Mouse (Mus musculus): ENCODE data around the gene Tbc1d10b. TPM values are rescaled to one million over a fixed set of nuclear protein-coding genes. Genes with fewer than 3 reads are reported as not detected.

The Tbc1d10b gene
- polyA plus RNA-seq, 1 experiment = 44.1 TPM

DNA sequence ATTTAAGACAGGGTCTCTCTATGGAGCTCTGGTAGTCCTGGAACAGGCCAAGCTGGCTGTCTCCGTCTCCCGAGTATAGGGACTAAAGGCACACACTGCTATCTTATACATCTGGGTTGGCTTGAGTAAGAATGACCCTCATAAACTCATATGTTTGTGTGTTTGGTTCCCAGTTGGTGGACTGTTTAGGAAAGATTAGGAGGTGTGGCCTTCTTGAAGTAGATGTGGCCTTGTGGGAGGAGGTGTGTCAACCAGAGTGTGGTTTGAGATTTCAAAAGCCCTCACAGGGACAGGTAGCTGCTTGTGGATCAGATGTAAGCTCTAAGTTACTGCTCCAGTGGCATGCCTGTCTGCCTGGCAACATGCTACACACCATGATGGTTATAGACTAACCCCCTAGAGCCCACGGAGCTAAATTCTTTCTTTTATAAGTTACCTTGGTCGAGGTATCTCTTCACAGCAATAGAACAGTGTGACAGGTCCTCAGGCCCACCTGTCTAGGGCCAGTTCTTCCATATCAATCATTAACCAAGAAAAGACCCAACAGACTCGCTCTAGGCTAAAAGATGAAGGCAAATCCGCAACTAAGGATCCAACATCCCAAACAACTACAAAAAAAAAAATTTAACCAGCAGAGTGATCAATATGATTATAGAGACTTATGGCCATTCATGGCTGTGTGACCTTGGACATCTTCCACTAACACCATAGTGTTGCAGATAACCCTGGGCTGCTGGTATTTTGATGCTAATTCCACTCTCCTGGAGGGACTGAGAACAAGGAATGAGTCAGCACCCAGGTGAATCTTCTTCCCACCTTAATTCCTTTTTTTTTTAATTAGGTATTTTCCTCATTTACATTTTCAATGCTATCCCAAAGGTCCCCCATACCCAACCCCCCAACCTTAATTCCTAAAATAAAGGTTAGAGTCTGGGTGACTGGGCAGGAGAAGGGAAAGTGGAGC lies 15.5 kb upstream of the Tbc1d10b start:
- H3K27ac ChIP-seq (ENCODE audit: insufficient read depth, low read depth, low read length) = no peak overlapping the region
- H3K4me1 ChIP-seq (ENCODE audit: control insufficient read depth, insufficient read depth, insufficient read length, low read length) = peaks cover 5% of the 10 kb centered on the region; the same call in 1 of the 2 replicates
- no peak overlapping the region for H3K4me3 ChIP-seq (ENCODE audit: low read depth, low read length)
- 73% methylated on average over 6 of the region's 6 CpGs for WGBS
- H3K36me3 ChIP-seq (ENCODE audit: control insufficient read depth, insufficient read depth, low read length) = no peaks in the 10 kb centered on the region
- H3K27me3 ChIP-seq (ENCODE audit: control insufficient read depth, insufficient read depth, low read length) = no peaks in the 10 kb centered on the region
- TF ChIP-seq CTCF (IDR thresholded peaks at IDR 0.05; ENCODE audit: extremely low read depth, insufficient read length, insufficient replicate concordance, low read depth, low read length) (no peak), POLR2A (IDR thresholded peaks at IDR 0.05; ENCODE audit: low read depth, low read length) (no peak)

- WGBS = 98% methylated on average over 3 of the region's 3 CpGs
- no peaks in the 10 kb centered on the region for H3K36me3 ChIP-seq (ENCODE audit: control insufficient read depth, insufficient read depth, low read length)
- peaks cover 5% of the 10 kb centered on the region; the same call in 1 of the 2 replicates for H3K4me1 ChIP-seq (ENCODE audit: control insufficient read depth, insufficient read depth, insufficient read length, low read length)
Measured at GRCm38 (mm10) chr7:127223106-127223505, 14.8 kb upstream of the Tbc1d10b start.

GRCm38 (mm10) chr7:127220440-127220839 lies 12.2 kb upstream of the Tbc1d10b start:
- TF ChIP-seq CTCF (IDR thresholded peaks at IDR 0.05; ENCODE audit: extremely low read depth, insufficient read length, insufficient replicate concordance, low read depth, low read length) (no peak), POLR2A (IDR thresholded peaks at IDR 0.05; ENCODE audit: low read depth, low read length) (no peak)
- Histone ChIP-seq H3K4me1 (ENCODE audit: control insufficient read depth, insufficient read depth, insufficient read length, low read length) (peaks cover 2% of the 10 kb centered on the region; the same call in 1 of the 2 replicates), H3K36me3 (ENCODE audit: control insufficient read depth, insufficient read depth, low read length) (no peaks in the 10 kb centered on the region), H3K27me3 (ENCODE audit: control insufficient read depth, insufficient read depth, low read length) (no peaks in the 10 kb centered on the region), H3K4me3 (ENCODE audit: low read depth, low read length) (no peak overlapping the region), H3K27ac (ENCODE audit: insufficient read depth, low read depth, low read length) (no peak overlapping the region)
- 61% methylated on average over 6 of the region's 6 CpGs for WGBS

More at GRCm38 (mm10) chr7:127223106-127223505, 14.8 kb upstream of the Tbc1d10b start:
- TF ChIP-seq POLR2A (IDR thresholded peaks at IDR 0.05; ENCODE audit: low read depth, low read length) = no peak
- TF ChIP-seq CTCF (IDR thresholded peaks at IDR 0.05; ENCODE audit: extremely low read depth, insufficient read length, insufficient replicate concordance, low read depth, low read length) = no peak
- H3K27me3 ChIP-seq (ENCODE audit: control insufficient read depth, insufficient read depth, low read length) = no peaks in the 10 kb centered on the region
- no peak overlapping the region for H3K4me3 ChIP-seq (ENCODE audit: low read depth, low read length)
- no peak overlapping the region for H3K27ac ChIP-seq (ENCODE audit: insufficient read depth, low read depth, low read length)

GRCm38 (mm10) chr7:127218670-127219069 lies 10.4 kb upstream of the Tbc1d10b start:
- Histone ChIP-seq H3K36me3 (ENCODE audit: control insufficient read depth, insufficient read depth, low read length) (no peaks in the 10 kb centered on the region), H3K4me3 (ENCODE audit: low read depth, low read length) (peak overlapping the region; percentile 22; the same call in 1 of the 2 replicates), H3K27me3 (ENCODE audit: control insufficient read depth, insufficient read depth, low read length) (no peaks in the 10 kb centered on the region), H3K27ac (ENCODE audit: insufficient read depth, low read depth, low read length) (peak overlapping the region; percentile 60), H3K4me1 (ENCODE audit: control insufficient read depth, insufficient read depth, insufficient read length, low read length) (peaks cover 2% of the 10 kb centered on the region; the same call in 1 of the 2 replicates)
- no peak for TF ChIP-seq POLR2A (IDR thresholded peaks at IDR 0.05; ENCODE audit: low read depth, low read length)
- no peak for TF ChIP-seq CTCF (IDR thresholded peaks at IDR 0.05; ENCODE audit: extremely low read depth, insufficient read length, insufficient replicate concordance, low read depth, low read length)
- 81% methylated on average over 4 of the region's 4 CpGs for WGBS

- H3K27me3 ChIP-seq (ENCODE audit: control insufficient read depth, insufficient read depth, low read length) = no peaks in the 10 kb centered on the region
- no peaks in the 10 kb centered on the region for H3K36me3 ChIP-seq (ENCODE audit: control insufficient read depth, insufficient read depth, low read length)
- TF ChIP-seq CTCF (IDR thresholded peaks at IDR 0.05; ENCODE audit: extremely low read depth, insufficient read length, insufficient replicate concordance, low read depth, low read length) (no peak), POLR2A (IDR thresholded peaks at IDR 0.05; ENCODE audit: low read depth, low read length) (no peak; the same call in 1 of the 2 replicates)
- 64% methylated on average over 10 of the region's 10 CpGs for WGBS
- H3K27ac ChIP-seq (ENCODE audit: insufficient read depth, low read depth, low read length) = peak overlapping the region; percentile 81
- H3K4me1 ChIP-seq (ENCODE audit: control insufficient read depth, insufficient read depth, insufficient read length, low read length) = peaks cover 2% of the 10 kb centered on the region; the same call in 1 of the 2 replicates
- peak overlapping the region; percentile 56 for H3K4me3 ChIP-seq (ENCODE audit: low read depth, low read length)
Measured at GRCm38 (mm10) chr7:127217901-127218642, 9.8 kb upstream of the Tbc1d10b start.

- WGBS = 77% methylated on average over 6 of the region's 6 CpGs
- H3K4me3 ChIP-seq (ENCODE audit: low read depth, low read length) = peak overlapping the region; percentile 56
Measured at GRCm38 (mm10) chr7:127217475-127217874, 9.2 kb upstream of the Tbc1d10b start.

More at GRCm38 (mm10) chr7:127217475-127217874, 9.2 kb upstream of the Tbc1d10b start:
- no peak for TF ChIP-seq POLR2A (IDR thresholded peaks at IDR 0.05; ENCODE audit: low read depth, low read length)
- TF ChIP-seq CTCF (IDR thresholded peaks at IDR 0.05; ENCODE audit: extremely low read depth, insufficient read length, insufficient replicate concordance, low read depth, low read length) = no peak
- Histone ChIP-seq H3K36me3 (ENCODE audit: control insufficient read depth, insufficient read depth, low read length) (no peaks in the 10 kb centered on the region), H3K27ac (ENCODE audit: insufficient read depth, low read depth, low read length) (peak overlapping the region; percentile 81; the same call in 1 of the 2 replicates), H3K4me1 (ENCODE audit: control insufficient read depth, insufficient read depth, insufficient read length, low read length) (peaks cover 2% of the 10 kb centered on the region; the same call in 1 of the 2 replicates), H3K27me3 (ENCODE audit: control insufficient read depth, insufficient read depth, low read length) (no peaks in the 10 kb centered on the region)

Measured in small intestine, adult 2 months (tissue).